Mouse (Mus musculus) right cerebral cortex, postnatal 14 days (tissue): ENCODE measurements around the gene Ifnl3.
A peak's percentile ranks its signal among the peaks of the same experiment; 100 is the strongest.

Experiments used
- DNase-seq: peaks from one replicate; pipeline ENCODE4 v3.0.0; 2022

The Ifnl3 gene

DNA sequence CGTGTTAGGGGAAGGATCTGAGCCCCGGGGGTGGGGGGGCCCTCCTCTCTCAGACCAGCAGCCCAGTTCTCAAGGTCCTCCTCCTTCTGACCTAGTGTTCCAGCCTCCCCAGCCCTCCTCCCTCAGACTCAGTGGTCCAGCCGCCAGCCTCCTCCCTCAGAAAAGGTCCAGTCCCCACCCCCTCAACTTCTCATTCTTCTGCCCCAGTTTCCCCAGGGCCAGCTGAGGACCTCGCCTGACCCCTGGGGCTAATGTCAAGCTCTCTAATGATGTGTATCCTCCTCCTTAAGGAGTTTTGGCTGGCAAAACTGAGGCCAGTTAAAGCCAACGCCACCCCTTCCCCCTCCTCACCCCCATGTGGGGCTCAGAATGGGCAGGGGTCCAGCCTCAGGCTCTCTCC is 24.5 kb downstream of the Ifnl3 start, which contains the start of gene Nccrp1:
TSS of gene Nccrp1 (minus strand) at position 101 of the 400 bp plus-strand sequence.
- DNase-seq = no peak

DNA sequence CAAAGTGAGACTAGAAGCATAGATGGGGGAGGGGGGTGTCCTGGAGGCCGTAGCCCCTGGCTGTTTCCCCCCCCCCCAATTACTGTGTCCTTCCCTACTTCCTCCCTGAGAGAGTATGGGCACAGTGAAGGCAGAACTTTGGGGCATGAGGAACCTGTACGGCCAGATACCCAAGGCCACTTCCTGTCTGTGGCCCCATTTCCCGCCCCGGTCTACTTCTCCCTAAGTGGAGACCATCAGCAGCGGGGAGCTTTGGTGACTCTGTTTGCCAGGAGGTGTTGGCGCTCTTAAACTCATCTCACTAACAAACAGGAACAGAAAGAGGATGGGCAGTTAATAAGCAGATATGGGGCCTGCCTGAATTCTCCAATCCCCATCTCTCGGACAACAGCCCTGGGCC is 25.0 kb downstream of the Ifnl3 start:
- no peak for DNase-seq

DNA sequence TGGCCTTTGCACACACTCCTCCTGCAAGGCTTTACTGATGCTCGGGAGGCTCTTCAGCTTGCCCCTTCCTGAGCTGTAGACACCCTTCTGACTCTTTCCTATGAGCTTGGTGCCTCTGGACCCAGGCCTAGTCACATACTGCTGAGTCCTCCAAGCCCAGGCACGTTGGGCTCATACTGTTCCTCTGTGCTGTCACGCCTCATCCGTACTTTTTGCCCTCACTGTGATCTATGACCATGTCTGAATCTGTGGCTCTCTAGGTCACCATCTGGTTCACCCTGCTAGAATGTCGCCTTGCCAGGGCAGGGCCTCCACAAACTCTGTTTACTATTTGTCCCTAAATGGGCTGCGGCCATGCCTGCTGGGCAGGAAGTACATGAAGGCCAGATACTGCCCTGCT is 30.4 kb downstream of the Ifnl3 start:
- no peak for DNase-seq

DNA sequence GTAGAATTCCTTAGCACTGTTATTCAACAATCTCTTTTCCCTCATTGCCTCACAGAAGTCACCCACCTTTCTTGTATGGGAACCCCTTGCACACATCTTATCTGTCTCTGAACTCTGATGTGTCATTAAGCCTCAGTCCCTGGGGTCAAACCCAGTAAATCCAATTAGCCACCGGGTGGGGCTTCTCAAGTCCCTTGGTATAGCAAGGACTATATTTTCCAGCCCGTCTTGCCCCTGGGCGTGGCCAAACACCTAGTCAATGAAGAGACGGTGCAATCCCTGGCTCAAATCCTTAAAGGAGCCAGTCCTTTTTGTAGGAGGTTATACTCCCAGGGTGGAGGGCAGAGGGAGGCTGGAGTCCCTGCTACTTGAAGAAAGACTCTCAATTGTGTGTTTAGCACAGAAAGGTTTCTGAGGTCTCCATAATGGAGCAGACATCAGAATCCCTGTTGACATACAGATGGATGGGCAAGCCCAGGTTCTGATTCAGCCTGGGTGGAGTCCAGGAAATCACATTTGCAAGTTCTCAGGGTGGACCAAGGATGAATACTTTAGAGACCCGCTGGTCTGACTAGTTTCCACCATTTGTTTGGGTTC is 33.4 kb downstream of the Ifnl3 start:
- DNase-seq = no peak

DNA sequence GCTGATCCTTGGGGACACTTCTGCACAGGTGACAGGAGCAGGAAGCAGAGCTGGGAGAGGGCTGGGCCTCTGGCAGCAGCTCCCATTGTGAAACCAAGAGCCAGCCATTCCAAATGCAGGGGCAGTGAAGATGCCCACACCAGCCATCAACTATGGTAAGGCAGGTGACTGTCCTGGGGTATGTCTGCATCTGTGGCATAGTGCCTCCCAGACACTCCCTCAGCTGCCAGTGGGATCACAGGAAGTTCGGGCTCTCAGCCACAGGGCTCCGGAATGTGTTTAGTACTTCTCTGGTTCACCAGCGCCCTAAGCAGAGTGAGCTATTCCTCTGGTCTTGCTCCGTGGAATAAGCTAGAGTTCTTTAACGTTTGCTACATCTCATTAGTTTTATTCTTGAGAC is 34.4 kb downstream of the Ifnl3 start:
- no peak for DNase-seq

DNA sequence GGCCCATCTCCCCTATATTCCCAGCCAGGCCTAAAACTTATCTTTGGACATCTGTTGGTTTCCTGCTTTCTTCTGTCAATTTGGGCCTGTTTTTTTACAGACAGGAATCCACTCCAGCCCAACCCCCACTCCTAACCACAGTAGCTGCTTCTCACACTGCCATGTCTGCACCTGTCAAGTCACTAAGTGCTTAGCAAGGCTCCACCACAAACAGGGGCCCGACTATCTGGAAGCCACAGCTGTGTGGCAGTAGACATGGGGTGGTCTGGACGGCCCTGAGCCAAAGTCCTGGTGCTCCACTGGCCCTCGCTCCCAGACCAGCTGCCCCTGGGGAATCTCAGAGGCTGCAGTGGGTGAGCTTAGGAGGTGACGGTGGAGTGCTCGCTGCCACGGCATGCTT is 35.1 kb downstream of the Ifnl3 start:
- DNase-seq = no peak

DNA sequence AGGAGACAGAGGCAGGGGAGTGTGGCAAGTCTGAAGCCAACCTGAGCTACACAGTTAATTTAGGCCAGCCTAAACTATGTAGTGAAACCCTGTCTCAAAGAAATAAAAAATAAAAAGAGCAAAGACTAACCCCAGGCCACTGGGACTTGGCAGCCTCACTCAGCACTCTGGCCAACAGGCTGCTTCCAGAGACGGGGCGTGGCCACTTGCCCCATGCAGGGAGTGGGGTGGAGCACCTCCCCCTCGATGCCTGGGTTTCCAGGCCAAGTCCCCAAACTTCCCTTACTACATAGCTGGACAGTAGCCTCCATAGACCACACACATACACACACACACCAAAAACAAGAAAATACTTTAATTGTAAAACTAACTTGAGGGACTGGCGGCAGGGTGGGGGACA is 35.9 kb downstream of the Ifnl3 start:
- DNase-seq = no peak

- DNase-seq = no peak
These were observed 38.2 kb downstream of the Ifnl3 start for GRCm38 (mm10) chr7:28560856-28561255.

DNA sequence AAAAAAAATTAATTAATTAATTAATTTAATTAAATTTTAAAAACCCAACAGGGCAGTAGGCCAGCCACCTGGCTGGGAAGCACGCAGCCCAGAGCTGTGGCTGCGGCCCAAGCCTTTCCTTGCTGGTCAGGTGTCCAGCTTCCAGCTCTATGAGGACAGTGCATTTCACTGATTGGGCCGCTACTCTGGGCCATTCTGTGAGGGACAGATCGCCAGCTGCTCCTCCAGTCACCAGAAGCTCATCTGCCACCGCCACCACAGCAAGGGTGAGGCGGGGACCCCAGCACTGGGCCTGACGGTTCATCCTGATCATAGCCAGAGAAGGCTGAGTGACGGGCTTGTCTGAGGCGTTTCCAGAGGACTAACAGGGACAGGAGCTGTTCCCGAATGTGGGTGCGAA is 39.3 kb downstream of the Ifnl3 start:
- no peak for DNase-seq

- DNase-seq = no peak
These were observed 39.7 kb downstream of the Ifnl3 start for GRCm38 (mm10) chr7:28562371-28562770.

DNA sequence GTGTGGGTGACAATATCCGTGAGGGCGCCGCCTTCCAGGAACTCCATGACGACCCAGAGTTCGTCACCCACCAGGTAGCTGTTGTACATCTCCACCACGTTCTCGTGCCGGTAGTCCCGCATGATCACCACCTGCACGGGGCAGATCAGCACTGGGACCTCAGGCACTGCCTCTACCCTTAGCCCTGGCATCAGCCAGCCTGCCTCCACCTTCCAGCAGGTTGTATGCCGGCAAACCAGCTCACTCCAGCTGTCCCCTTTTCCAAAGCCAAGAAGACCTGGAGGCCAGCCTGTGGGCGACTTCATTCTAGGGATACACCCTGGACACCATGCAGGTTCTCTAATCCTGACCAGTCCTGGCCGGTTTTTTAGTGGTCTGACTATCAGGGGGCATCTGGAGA is 40.3 kb downstream of the Ifnl3 start:
- DNase-seq = no peak

GRCm38 (mm10) chr7:28565407-28565806 is 42.8 kb downstream of the Ifnl3 start:
- DNase-seq = no peak

DNA sequence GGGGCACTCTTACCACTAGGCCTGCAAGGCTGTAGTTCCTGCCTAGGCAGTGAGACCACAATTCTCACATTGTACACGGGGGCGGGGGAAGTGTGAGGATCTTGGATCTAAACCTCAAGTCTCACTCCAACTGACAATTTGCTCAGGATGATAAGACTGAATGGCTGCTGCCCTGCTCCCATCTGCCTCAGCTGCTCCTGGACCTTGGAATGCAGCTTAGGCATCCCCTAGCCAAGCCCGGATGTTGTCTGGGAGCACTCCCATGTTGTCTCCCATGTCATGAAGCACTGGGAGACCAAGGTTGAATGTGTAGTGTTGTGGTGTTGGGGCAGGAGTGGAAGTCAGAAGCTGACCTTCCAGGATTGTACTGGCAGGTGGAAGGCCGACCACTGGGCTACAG is 44.9 kb downstream of the Ifnl3 start:
- DNase-seq = no peak

DNA sequence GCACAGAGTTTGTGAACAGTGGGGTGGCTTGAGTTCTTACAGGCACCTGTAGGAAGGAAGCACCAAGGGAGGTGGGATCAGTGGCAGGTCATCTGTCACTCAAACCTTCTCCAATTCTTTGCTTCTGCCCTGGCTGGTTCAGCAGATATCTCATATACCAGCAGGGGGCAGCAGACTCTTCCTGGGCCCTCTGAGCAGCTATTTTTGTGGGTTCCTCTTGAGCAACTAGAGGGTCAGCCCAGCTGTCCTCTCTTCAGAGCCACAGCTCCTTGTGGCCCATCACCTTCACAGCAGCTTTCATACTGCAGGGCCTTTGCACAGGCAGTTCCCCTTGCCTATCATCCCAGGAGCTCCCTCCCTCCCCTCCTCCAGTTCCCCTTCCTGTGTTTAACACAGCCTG is 45.6 kb downstream of the Ifnl3 start:
- DNase-seq = peak; percentile 51

DNA sequence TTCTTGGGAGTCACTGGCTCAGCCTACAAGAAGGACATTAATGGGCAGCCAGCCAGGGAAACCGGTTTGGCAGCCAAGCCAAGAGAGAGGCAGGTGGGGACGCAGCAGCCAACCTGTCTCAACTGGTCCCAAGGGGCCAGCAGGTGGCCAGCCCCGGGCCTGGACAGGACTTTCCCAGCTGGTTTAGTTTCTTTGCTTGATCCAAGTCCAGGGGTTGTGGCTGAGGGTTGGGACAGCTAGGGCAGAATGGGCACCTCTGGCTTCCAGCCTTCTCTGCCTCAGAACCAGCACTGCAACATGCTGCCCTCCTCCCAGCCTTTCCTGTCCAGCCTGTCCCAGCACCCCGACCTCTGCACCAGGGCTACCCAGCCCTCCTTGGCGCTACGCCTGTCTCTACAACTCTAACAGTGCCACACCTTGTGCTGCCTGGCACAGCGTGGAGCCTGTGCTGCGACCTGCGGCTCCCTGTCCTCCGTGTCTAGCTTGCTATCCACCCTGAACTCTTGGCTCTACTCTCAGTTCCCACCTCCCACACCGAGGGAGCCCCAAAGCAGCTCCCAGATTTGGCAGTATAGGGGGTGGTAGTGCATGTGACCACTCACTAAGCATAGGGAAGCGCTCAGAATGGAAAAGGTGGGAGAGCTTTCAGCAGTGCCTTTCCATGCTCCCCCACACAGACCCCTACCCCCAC is 47.8 kb downstream of the Ifnl3 start:
- DNase-seq = no peak

GRCm38 (mm10) chr7:28570982-28571682 is 48.5 kb downstream of the Ifnl3 start:
- no peak for DNase-seq

GRCm38 (mm10) chr7:28572689-28573088 is 50.1 kb downstream of the Ifnl3 start:
- no peak for DNase-seq

GRCm38 (mm10) chr7:28573236-28573635 is 50.6 kb downstream of the Ifnl3 start:
- DNase-seq = no peak
